Mouse (Mus musculus) megakaryocyte-erythroid progenitor cell, adult 5-6 weeks (primary cell): ENCODE results near the gene Wdr93. TPM values are rescaled to one million over a fixed set of nuclear protein-coding genes. Genes with fewer than 3 reads are reported as not detected.

Experiments used
- total RNA-seq, 2 experiments: library from RNA; stranded (forward) in 1 of 2; stranded (reverse) in 1 of 2; fragments of 200-1000, 215-1000 nt in 1 of 2; fragments of >200 nt in 1 of 2; fragmentation: Nextera tagmentation in 1 of 2; gene quantifications; 2 replicates each; pipeline ENCODE4 v1.2.3; 2014 to 2017

The Wdr93 gene
- total RNA-seq, 2 experiments from 2014 or later = not detected

Other genes with a start within 250 kb of the Wdr93 start
- not detected in 2 replicates for gene Rhcg, start 125.5 kb upstream of the Wdr93 start, total RNA-seq (2014; fragmentation: Nextera tagmentation)
- not detected in 2 replicates for gene Rhcg, start 125.5 kb upstream of the Wdr93 start, total RNA-seq (2017)
- gene Ticrr, start 83.0 kb upstream of the Wdr93 start, total RNA-seq (2014; fragmentation: Nextera tagmentation) = 29.0 and 29.8 TPM in 2 replicates
- gene Ticrr, start 83.0 kb upstream of the Wdr93 start, total RNA-seq (2017) = 12.2 and 16.8 TPM in 2 replicates
- 0.28 and 0.79 TPM in 2 replicates for gene Kif7, start 27.4 kb upstream of the Wdr93 start, total RNA-seq (2014; fragmentation: Nextera tagmentation)
- 1.8 and 2.5 TPM in 2 replicates for gene Kif7, start 27.4 kb upstream of the Wdr93 start, total RNA-seq (2017)
- gene Plin1, start 10.3 kb upstream of the Wdr93 start, total RNA-seq (2014; fragmentation: Nextera tagmentation) = not detected in 2 replicates
- gene Plin1, start 10.3 kb upstream of the Wdr93 start, total RNA-seq (2017) = not detected in 2 replicates
- gene Pex11a, start within 50 bp of the Wdr93 start, total RNA-seq (2014; fragmentation: Nextera tagmentation) = 5.4 and 8.6 TPM in 2 replicates
- gene Pex11a, start within 50 bp of the Wdr93 start, total RNA-seq (2017) = 4.6 and 6.0 TPM in 2 replicates
- gene Mesp1, start 50.6 kb downstream of the Wdr93 start, total RNA-seq (2014; fragmentation: Nextera tagmentation) = not detected in 2 replicates
- not detected in 2 replicates for gene Mesp1, start 50.6 kb downstream of the Wdr93 start, total RNA-seq (2017)
- not detected in 2 replicates for gene Mesp2, start 67.6 kb downstream of the Wdr93 start, total RNA-seq (2014; fragmentation: Nextera tagmentation)
- 1.2 TPM in 1 of 2 replicates, not detected in the other for gene Mesp2, start 67.6 kb downstream of the Wdr93 start, total RNA-seq (2017)
- 1.5 TPM in 1 of 2 replicates, not detected in the other for gene Anpep, start 117.9 kb downstream of the Wdr93 start, total RNA-seq (2014; fragmentation: Nextera tagmentation)
- not detected in 2 replicates for gene Anpep, start 117.9 kb downstream of the Wdr93 start, total RNA-seq (2017)
- gene Ap3s2, start 177.5 kb downstream of the Wdr93 start, total RNA-seq (2014; fragmentation: Nextera tagmentation) = 20.0 and 22.4 TPM in 2 replicates
- gene Ap3s2, start 177.5 kb downstream of the Wdr93 start, total RNA-seq (2017) = 6.5 and 9.5 TPM in 2 replicates
- not detected in 2 replicates for gene Arpin, start 192.2 kb downstream of the Wdr93 start, total RNA-seq (2014; fragmentation: Nextera tagmentation)
- gene Arpin, start 192.2 kb downstream of the Wdr93 start, total RNA-seq (2017) = 0.28 TPM in 1 of 2 replicates, not detected in the other